Mouse (Mus musculus) embryo, embryonic 11 days (tissue): ENCODE results near the gene Pank1.

ENCODE experiments used
- DNase-seq: peaks from one replicate; pipeline ENCODE4 v3.0.0-alpha.2; 2015

The Pank1 gene

DNA sequence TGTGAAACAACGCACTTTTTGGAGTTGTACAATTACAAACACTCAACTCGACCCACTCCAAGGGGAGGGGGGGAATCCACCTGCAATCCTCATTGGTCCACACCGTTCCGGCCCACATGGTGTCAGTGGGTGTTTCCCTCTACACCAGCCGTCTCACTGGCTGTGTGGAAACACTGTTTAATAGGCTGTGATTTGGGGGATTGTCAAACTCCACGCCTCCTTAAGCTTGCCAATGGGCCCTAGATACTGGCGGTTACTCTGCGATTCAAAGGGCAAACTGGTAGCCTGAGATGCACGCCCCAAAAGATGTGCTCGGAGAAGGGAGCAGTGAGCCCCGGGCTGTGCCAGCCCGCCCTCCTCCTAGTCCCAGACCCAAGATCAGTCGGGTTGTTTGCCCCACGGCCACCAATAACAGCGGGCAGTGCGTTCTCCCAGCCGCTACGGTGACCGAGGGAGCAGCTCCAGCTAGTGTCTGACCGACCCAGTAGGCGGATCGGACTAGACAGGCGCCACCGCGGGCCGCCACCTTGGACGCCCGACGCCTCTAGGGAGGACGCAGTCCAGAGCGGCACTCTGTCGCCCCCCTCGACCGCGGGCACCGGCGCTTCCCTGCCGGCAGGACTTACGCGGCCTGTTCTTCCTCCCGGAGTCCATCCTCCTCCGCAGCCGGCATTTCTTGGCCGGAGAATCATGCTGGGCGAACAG is 1.2 kb downstream of the Pank1 start:
- DNase-seq = peak; percentile 92

- no peak for DNase-seq
These were observed 2.6 kb downstream of the Pank1 start for GRCm38 (mm10) chr19:34876676-34877075.

DNA sequence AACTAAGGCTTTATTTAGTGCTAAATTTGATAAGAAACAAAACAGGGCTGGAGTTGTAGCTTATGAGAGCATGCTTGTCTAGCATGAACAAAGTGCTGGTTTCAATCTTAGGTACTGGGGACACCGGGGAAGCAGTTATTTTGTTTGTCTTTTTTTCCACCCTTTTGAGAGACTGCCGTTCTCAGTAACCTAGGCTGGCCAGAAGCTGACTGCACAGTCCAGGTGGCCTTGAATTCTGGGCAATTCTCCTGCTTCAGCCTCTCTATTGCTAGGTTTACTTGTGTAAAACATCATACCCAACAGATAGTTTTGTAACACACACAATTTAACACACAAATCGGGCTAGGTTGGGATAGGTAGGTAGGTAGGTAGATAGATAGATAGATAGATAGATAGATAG is 9.9 kb downstream of the Pank1 start:
- no peak for DNase-seq

DNA sequence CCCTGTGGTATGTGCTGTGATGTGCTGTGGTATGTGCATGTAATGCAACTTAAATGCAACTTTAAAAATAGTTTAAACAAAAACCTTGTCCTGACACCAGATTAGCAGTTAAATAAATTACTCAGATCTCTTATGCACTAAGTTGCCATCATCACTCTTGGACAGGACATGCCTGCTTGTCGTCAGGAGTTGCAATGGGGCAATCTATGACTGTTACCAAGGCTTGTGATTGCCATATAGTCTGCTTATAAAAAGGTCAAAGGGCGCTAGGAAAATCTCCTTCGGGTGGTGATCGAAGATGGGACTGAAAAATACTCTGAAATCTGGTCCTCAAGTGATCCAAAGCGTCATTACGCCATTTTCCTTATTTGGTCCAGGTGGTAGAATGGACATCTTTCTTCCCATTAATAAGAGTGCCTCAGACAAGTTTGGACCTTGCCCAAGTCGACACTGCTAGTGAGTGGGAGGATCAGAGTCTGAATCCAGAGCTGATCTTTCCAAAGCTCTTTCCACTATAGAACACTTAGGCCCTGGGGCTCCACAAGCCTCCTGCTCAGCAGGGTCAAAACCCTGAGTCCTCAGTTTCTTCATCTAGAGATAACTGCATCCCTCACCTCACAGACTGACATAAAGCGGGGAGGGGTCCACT is 11.0 kb downstream of the Pank1 start:
- DNase-seq = no peak

- DNase-seq = no peak
These were observed 15.5 kb downstream of the Pank1 start for GRCm38 (mm10) chr19:34863737-34864136.

DNA sequence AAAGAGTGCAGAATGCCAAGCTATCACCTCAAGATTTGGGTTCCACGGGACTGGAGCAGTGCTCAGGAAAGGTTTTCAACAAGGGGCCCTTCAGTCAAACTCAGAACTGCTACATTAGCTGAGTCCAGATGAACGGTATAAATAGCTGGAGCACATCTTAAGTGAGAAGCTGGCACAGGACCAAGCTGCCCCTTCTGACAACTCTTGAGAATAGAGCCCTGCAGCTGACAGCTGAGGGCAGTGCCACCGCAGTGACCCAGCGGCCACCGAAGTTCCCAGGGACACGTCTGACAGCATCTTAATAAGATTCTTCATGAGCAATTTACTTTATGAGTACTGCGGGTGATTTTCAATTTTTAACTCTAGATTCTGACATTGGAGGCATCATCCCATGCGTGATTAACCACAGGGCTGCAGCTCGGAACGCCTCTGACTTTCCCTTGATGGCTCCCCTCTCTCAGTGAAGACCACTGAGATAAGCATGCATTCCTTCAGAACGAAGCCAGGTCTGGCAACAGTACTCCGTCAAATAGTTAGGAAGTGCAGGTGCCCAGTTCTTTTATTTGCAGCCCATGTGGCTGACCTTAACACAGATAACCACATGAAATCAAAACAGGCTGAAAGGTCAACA is 23.1 kb downstream of the Pank1 start:
- no peak for DNase-seq

GRCm38 (mm10) chr19:34851161-34851560 is 28.1 kb downstream of the Pank1 start:
- DNase-seq = no peak

DNA sequence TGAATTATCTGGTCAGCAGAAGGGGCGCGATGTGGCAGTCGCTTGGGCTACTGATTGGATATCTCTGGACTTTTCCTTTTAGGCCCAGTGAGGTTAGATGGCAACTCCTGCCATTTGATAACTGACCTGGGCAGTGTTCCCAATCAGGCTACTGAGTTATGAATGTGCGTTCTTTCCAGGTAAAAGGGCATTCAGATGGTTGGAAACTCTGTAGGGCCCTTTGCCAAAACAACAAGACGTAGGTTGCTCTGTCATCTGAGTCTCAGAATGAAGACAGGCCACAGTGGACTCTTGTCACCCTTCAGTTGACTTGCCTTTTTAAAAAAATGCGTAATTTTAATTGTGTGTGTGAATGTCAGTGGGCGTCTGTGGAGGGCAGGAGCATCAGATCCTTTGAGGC is 29.8 kb downstream of the Pank1 start:
- no peak for DNase-seq

DNA sequence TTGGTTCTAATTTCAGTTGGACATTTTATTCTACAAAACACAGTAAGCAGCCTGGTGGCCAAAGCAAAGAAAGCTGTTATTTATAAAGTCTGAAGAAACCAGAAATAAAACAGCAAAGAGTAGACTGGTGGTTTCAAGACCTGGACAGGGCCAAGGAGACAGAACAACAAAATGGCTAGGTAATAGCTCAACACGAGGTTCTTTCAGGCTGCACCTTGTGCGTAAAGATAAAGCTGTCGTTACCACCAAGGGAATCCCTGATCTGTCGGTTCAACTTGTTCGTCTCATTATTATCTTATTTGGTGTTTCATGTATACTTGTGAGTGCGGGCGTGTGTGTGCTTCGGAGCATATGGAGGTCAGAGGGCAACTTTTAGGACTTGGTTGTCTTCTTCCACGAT is 31.1 kb downstream of the Pank1 start:
- DNase-seq = no peak

DNA sequence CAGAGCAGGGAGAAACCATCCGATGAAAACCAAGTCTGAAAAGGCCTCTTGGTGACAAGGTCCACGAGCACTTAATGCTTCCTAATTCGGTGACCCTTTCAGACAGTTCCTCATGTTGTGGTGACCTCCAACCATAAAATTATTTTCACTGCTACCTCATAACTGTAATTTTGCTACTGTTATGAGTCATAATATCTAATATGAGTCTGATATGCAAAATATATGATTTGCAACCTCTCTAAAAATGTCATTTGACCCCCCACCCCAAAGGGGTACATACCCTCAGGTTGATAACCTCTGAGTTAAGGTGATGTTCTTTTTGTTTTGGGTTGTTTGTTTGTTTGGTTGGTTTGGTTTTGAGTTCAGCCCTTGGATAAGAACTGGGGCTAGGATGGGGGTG is 32.2 kb downstream of the Pank1 start:
- DNase-seq = no peak

GRCm38 (mm10) chr19:34846508-34847038 is 32.7 kb downstream of the Pank1 start:
- no peak for DNase-seq

DNA sequence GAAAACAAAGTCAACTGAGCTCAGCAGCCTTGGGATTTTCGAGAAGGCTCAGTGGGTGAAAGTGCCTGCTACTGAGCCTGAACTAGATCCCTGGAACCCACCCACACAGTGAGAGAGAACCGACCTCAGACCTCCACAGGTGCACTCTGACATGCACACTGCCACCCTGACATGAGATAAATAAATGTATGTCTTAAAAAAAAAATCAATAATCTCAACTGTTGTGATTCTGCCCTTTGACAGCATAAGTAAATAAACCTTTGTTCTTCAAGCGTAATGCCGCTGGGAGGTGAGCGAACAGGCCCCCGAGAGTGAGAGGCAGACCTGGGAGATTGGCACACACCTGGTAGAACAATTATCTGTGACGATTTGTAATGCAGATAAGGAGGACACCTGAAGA is 33.2 kb downstream of the Pank1 start:
- DNase-seq = no peak

DNA sequence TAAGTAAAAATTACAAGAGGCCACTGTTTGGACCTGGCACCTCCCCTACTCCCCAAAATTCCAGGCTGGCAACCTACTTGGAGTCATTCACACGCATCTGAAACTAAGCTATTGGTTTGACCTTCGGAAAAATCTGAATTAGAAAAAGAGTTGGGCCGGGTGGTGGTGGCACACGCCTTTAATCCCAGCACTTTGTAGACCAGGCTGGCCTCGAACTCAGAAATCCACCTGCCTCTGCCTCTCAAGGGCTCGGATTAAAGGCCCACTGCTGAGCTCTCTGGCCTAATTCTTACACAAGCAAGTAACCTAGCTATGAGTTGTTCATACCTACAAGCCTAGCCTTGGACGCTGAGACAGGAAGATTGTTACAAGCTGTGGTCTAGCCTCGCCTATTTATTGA is 33.9 kb downstream of the Pank1 start:
- no peak for DNase-seq

GRCm38 (mm10) chr19:34844760-34845159 is 34.5 kb downstream of the Pank1 start:
- no peak for DNase-seq

GRCm38 (mm10) chr19:34844047-34844446 is 35.2 kb downstream of the Pank1 start:
- no peak for DNase-seq

- peak; percentile 12 for DNase-seq
These were observed 37.3 kb downstream of the Pank1 start for GRCm38 (mm10) chr19:34841719-34842506.

DNA sequence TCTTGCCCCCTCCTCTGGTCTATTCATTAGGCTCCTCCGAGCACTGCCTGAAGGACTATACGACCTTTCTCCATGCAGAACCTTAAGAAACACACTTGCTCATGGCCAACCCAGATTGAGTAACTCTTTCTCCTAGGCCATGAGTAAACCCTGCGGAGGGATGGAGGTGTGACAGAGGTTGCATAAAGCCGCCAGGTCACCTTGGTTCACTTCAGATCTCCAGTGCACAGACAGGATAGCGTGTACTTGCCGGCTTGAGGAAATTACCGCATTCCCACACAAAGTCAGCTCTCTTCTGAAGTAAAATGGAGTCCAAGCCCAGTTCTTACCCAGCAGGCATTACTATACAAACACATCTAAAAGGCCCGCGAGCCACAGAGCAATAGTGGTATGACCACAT is 40.6 kb downstream of the Pank1 start:
- DNase-seq = no peak

- DNase-seq = no peak
These were observed 47.6 kb downstream of the Pank1 start for GRCm38 (mm10) chr19:34831702-34832101.

DNA sequence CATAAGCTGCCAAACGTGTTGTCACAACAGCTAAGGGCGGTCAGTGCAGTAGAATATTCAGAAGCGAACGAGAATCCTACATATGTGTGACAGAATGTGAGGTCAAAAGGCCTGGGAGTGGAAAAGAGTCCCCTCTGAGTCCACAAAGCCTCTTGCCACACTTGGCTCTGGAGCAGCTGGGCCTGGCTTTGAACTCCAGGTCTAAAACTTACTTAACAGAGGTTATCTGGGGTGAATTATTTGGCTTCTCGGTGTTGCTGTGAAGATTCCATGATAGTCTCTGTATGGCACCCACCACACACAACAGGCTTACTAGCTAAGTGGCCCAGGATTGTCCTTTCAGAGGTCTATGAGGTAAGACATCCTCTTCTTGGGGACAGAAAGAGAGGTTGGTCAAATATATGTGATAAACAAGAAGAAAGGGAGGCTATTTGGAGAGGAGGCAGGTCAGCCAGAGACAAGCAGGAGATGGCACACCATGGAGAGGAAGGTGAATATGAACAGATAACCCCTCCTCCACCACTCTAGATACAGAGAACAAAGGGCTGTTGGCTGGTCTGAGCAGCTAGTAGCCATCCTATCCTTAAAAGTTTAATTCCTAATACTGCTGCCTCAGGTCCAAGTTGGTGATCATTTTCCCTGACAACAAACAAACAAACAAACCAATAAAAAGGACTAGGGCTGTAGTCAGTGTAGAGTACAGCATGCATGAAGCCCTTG is 51.2 kb downstream of the Pank1 start:
- DNase-seq = no peak

DNA sequence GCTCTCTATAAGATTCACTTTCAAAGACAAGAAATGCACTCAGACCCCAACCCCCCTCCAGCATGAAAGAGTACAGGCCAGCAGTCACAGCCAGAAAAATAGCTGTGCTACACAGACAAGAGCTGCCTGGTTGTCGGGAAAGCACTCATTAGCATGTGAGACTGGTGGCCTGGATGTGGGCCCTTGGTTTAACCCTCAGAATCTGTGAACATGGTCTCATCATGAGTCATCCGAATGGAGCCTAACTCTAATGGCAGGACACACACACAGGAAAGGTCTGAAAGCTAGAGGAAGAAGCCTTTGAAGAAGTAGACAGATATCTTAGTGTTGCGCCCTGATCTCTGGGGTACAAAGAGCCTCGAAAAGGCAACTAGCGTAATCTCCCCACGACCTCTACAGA is 51.8 kb downstream of the Pank1 start:
- no peak for DNase-seq

DNA sequence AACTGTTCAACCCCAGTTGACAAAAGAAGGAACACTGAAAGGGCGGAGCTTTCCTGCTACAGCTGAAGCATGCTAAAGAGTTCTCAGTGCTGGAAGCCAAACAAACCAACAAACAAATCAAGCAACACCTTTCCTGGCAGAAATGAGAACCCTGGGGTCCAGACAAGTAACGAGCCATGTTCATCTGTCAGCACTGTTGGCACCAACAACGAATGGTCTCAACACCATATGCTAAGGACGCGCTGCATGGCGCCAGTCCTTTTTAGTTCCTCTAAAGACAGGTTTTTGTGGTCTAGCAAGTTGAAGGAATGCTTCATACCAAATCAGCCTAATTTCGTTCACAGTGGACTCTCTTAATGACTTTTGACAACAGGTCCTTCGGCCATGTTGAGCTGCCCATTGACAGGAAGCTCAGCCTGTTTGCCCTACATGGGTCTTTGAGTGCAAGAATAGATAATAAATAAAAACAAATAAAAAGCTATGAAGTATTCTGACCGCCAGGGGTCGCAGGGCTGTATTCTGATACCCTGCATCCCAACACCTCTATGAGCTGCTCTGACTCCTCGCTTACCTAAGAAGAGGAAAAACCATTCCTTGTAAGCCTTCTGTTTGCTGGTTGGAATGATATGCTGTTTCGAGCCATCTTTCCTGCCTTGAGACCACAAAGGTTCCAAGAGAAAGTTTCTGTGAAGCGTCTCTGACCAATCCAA is 53.2 kb downstream of the Pank1 start:
- DNase-seq = peak; percentile 51
